Mouse (Mus musculus): Measurements from ENCODE around the gene Hist2h2ac.
"Not testable (repeated sequence)": the region's sequence is repeated elsewhere in the genome, so short reads cannot be mapped to it uniquely, and the experiment has no call there.

The Hist2h2ac gene

DNA sequence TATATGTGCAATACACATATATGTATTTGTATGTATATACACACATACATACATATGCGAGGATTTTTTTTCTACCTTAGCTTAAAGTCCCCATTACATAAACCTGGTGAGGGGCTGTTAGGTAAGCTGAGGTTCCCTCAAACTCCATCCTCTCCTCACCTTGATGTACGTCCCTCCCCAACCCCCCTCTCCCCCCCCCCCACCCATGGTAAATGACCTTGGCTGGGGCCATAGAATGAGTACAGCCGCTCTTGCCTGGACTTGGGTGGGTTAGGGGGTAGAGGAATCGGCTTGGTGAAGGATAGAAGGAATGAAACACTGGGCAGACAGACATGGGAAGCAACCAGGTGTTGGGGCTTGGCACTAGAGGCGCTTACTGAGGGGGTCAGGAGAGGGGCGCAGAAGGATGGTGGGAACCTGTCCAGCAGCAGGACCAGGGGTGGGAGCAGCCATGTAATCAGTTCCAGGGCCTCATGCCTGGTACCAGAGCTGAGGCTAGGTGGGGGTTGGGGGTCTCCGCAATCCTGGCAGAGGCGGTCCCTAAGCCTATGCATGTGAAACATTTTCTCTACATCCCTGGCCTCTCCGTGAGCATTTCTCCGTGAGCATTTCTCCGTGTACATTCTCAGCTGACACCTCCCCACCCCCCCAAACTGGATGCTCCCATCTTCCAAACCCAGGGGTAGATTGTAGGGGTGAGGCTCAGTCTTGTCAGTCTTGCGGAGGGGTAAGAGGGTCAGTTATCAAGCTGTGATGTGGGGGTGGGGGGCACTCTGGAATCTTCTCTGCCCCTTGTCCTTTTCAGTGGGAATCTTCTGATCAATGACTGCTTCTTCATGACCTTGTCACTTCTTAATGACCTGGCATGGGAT lies 38.9 kb downstream of the Hist2h2ac start:
- peak in 1 of 2 experiments; percentile 30 for DNase-seq (ENCODE audit: low spot score in 2 of 2)

DNA sequence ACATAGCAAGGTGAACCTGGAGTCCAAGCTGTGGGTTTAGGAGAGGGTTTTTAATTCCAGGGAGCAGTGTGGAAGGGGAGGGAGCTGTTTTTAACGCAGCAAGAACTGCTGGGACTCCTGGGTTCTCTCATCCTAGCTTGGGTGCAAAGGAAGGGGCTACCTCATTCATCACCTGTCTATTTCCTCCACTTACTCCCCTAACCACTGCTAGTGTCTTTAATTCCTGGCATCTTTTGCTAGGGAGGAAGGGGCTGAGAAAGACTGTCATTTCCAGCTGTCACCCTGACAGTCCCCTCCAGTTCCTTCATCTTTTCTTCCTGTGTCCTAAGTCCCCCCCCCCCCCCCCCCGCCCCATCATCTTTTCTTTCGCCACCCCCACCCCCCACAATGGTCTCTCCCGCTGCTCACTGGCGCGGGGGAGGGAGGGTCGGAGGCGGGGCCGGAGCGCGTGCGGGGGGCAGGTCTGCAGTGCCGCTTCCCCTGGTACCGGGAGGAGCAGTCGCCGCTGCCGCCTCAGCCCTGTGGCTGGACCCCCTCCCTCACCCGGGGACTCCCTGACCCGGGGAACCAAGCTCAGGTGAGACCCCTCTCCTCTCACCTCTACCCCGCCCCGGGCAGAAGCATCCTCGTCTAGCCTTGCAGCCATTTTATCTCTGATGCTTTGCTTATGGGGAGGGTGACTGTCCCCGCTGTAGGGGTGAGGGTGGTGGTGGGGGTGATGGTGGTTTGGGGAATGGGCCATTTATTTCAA lies 39.8 kb downstream of the Hist2h2ac start, which contains the start of gene Sv2a:
TSS of gene Sv2a (plus strand) at position 425 of the 751 bp plus-strand sequence.
- DNase-seq (ENCODE audit: low spot score in 2 of 2), result peak; percentile 59 to 70

DNA sequence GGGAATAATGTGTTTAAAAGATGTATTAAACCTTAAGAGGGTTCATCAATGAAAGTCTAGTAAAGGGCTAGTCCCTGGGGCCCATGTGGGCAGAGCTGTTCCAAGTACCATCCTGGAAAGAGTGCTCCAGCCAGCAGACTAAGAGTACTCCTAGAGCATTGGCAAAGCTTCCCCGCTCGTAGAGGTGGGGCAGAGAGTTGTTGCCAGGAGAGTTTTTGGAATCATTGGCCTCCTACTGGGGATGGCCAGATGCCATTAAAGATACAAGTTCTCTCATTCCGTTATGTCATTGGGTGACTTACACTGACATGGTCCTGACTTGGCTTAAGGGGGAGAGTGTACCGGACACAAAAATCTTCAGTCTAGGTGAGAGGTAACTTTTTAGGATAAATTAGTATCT lies 41.1 kb downstream of the Hist2h2ac start:
- DNase-seq (ENCODE audit: low spot score in 2 of 2), result peak in 1 of 2 experiments; percentile 27

GRCm38 (mm10) chr3:96178902-96179301 lies 41.8 kb downstream of the Hist2h2ac start:
- no peak for DNase-seq (ENCODE audit: low spot score in 2 of 2)

DNA sequence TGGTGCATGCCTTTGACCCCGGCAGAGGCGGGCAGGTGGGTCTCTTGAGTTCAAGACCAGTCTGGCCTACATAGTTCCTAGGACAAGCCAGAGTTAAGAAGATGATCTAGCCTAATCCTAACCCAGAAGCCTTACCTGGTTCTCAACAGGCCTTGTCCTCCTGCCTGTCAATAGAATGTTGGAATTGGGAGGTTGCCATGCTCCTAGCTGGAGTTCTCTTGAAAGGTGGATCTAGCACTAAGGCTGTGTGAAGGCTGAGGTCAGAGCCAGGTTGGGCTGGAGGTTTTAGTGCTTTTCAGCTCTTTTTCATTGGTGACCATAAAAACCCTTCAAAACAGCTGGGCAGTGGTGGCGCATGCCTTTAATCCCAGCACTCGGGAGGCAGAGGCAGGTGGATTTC lies 42.3 kb downstream of the Hist2h2ac start:
- no peak for DNase-seq (ENCODE audit: low spot score in 2 of 2)

GRCm38 (mm10) chr3:96175251-96175650 lies 45.4 kb downstream of the Hist2h2ac start:
- DNase-seq (ENCODE audit: low spot score in 2 of 2), result no peak

GRCm38 (mm10) chr3:96174042-96174441 lies 46.6 kb downstream of the Hist2h2ac start:
- DNase-seq (ENCODE audit: low spot score in 2 of 2), result not testable (repeated sequence)

DNA sequence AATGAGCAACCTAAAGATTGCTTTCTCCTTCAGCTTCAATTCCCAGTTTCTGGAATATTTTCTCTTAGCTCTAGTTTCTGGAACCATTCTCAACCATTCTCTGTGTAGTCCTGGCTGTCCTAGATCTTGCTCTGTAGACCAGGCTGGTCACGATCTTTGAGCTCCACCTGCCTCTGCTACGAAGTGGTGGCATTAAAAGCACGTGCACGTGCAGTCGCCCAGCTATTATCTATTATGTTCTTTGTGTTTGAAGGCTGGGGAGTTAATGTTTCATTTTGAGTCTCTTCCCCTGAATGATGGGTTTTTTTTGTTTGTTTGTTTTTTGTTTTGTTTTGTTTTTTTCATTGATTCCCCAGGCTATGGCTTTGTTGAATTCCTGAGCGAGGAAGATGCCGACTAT lies 47.5 kb downstream of the Hist2h2ac start:
- DNase-seq (ENCODE audit: low spot score in 2 of 2), result no peak

DNA sequence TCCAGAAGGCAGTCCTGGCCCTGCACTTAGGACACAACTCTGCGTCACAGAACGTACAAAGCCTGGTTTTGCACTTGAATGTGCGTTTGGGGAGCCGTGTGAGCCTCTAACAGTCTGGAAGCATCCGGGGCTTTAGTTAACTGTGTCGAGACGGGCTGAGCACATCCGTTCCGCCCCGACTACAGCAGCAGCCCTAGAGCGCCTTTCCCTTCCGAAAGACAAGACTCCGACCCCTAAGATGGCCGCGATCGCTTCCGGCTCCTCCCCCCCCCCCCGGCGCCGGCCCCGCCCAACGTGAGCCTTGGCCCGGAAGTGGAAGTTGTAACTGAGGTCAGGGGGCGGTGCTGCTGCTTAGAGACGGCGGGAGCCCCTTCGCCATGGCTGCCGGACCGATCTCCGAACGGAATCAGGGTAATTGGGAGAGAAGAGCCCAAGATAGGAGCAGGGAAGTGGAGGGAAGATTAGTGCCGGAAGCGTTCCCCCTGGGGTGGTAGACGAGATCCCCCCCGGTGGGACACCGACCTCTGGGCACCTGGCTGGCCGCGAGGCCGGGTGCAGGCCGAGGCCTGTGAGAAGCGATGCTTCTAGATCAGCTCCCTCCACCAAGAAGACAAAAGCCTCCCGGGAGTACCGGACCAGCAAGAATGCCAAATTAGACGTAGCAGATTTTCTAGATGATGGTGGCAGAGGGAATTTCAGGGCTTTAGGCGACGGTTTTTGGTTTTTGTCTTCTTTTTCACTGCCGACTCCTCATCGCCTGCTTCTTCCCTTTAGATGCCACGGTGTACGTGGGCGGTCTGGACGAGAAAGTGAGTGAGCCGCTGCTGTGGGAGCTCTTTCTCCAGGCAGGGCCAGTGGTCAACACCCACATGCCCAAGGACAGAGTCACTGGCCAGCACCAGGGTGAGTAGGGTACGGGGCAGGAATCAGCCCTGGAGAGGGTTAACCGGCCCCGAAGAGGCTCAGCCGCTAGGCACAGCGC lies 48.2 kb downstream of the Hist2h2ac start, which contains the start of gene Sf3b4:
TSS of gene Sf3b4 (plus strand) at position 136 of the 982 bp plus-strand sequence.
- DNase-seq (ENCODE audit: low spot score in 2 of 2), result peak; percentile 58 to 77

- DNase-seq (ENCODE audit: low spot score in 2 of 2), result no peak
These were observed 49.0 kb downstream of the Hist2h2ac start for GRCm38 (mm10) chr3:96171583-96172196.

- no peak for DNase-seq (ENCODE audit: low spot score in 2 of 2)
These were observed 49.6 kb downstream of the Hist2h2ac start for GRCm38 (mm10) chr3:96170976-96171545.
